Mouse (Mus musculus) forebrain, embryonic 11.5 days (tissue): ENCODE results near the gene Sox1. TPM values are rescaled to one million over a fixed set of nuclear protein-coding genes. Genes with fewer than 3 reads are reported as not detected.

Experiments
- ATAC-seq: fragments of 200-750 bp; cut with Nextera tagmentation; replicated peaks from 2 replicates; pipeline ENCODE4 v1.8.0; 2017; ENCODE audit warnings: moderate TSS enrichment; ENCODE audit not compliant: low FRiP score
- DNase-seq: peaks from one replicate; pipeline ENCODE4 v3.0.0-alpha.2; 2017; ENCODE audit warnings: low spot score
- H3K27ac ChIP-seq: fragments of 300-500 bp; sonication (generic); 2 replicates; pipeline ENCODE4 v1.5.1; 2014; ENCODE audit warnings: low read depth, low read length
- H3K27me3 ChIP-seq: fragments of 300-500 bp; sonication (generic); 2 replicates; pipeline ENCODE4 v1.6.1; 2014; ENCODE audit warnings: mild to moderate bottlenecking, low read length, mixed read lengths; ENCODE audit not compliant: control insufficient read depth, insufficient read depth
- H3K36me3 ChIP-seq: fragments of 300-500 bp; sonication (generic); 2 replicates; pipeline ENCODE4 v1.6.1; 2014; ENCODE audit warnings: mild to moderate bottlenecking, low read length, moderate library complexity, mixed read lengths; ENCODE audit not compliant: control insufficient read depth, insufficient read depth
- H3K4me1 ChIP-seq: fragments of 300-500 bp; sonication (generic); replicated peaks from 2 replicates; pipeline ENCODE4 v1.6.1; 2014; ENCODE audit warnings: low read length, mixed read lengths; ENCODE audit not compliant: control insufficient read depth, insufficient read depth
- H3K4me2 ChIP-seq: fragments of 300-500 bp; sonication (generic); 2 replicates; pipeline ENCODE4 v1.6.1; 2014; ENCODE audit warnings: low read depth, mild to moderate bottlenecking, low read length, moderate library complexity, mixed read lengths; ENCODE audit not compliant: severe bottlenecking
- H3K4me3 ChIP-seq: fragments of 300-500 bp; sonication (generic); 2 replicates; pipeline ENCODE4 v1.5.1; 2014; ENCODE audit warnings: low read depth, low read length
- H3K9ac ChIP-seq: fragments of 300-500 bp; sonication (generic); 2 replicates; pipeline ENCODE4 v1.6.1; 2014; ENCODE audit warnings: low read length
- H3K9me3 ChIP-seq: fragments of 300-500 bp; sonication (generic); 2 replicates; pipeline ENCODE4 v1.6.1; 2016; ENCODE audit warnings: low read length, mixed read lengths; ENCODE audit not compliant: control insufficient read depth
- WGBS: fragments of 180-500 bp; shearing (Covaris S2); extraction: QIAGEN DNeasy Blood & Tissue Kit; methylation state at CpG from one replicate; pipeline ENCODE4 v1.1.7; 2014; 5-methylcytosine and 5-hydroxymethylcytosine counted together
- polyA plus RNA-seq: library from polyadenylated mRNA; unstranded; fragments of >200 nt; fragmentation: Nextera tagmentation; extraction: Ambion mirVana; gene quantifications from 2 replicates; pipeline ENCODE4 v1.2.1, GENCODE M21; 2014

Gene Sox1
- polyA plus RNA-seq, 1 experiment from 2014 or later, result 11.3 TPM

DNA sequence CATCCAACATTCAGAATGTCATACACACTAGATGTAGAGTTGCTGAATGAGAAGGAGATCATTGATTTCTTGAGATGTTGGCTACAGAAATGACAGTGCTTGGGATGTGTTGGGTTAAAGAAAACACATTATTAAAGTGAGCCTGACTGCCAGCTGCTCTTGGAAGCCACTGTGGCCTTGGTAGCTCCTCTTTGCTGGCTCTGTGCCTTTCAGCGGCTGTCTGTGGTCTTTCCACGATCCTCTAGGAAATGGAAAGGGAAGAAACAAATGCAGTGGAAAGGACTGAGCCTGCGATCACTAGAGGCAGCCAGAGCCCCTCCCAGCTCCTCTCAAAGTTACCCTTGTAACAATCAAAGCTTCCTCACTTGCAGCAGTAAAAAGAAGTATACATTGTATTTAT is 39.7 kb downstream of the Sox1 start:
- 70% methylated on average over 3 of the region's 3 CpGs for WGBS
- Histone ChIP-seq H3K9me3 (no peaks in the 10 kb centered on the region), H3K4me1 (peaks cover 20% of the 10 kb centered on the region), H3K4me2 (no peak overlapping the region), H3K27ac (peak overlapping the region; percentile 31; the same call in 1 of the 2 replicates), H3K27me3 (peaks cover 5% of the 10 kb centered on the region; the same call in 1 of the 2 replicates), H3K4me3 (no peak overlapping the region), H3K9ac (no peak overlapping the region), H3K36me3 (no peaks in the 10 kb centered on the region)
- DNase-seq (no peak), ATAC-seq (no peak)

- no peak overlapping the region for H3K9ac ChIP-seq
- DNase-seq (no peak), ATAC-seq (no peak)
- WGBS, result 96% methylated on average over 6 of the region's 6 CpGs
- H3K27me3 ChIP-seq, result no peaks in the 10 kb centered on the region; the same call in 1 of the 2 replicates
- H3K9me3 ChIP-seq, result no peaks in the 10 kb centered on the region
- no peak overlapping the region for H3K27ac ChIP-seq
- no peaks in the 10 kb centered on the region for H3K36me3 ChIP-seq
- peaks cover 5% of the 10 kb centered on the region; the same call in 1 of the 2 replicates for H3K4me1 ChIP-seq
- no peak overlapping the region for H3K4me3 ChIP-seq
- no peak overlapping the region for H3K4me2 ChIP-seq
Measured at GRCm38 (mm10) chr8:12438021-12438420, 42.9 kb downstream of the Sox1 start.

DNA sequence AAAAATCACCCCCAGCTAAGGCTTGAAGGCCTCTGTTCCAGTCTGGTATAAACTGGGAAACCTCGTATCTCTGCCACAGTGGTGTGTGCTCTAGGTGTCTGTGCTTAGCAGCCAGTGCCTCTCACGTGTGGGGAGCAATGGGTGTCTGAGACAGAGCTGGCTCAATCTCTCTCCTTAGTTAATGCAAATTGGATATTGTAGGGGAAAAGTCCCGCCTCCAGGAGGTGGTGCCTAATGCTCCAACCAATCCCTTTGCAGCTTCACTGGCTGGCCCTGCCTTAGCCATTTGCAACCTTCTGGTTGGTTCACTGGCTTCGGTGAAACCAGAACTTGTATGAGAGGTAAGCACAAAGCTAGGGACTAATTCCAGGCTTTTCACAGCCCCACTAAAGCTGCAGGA is 43.9 kb downstream of the Sox1 start:
- H3K9ac ChIP-seq, result no peak overlapping the region
- peak; percentile 64 for DNase-seq
- H3K27ac ChIP-seq, result no peak overlapping the region; the same call in 1 of the 2 replicates
- no peaks in the 10 kb centered on the region for H3K36me3 ChIP-seq
- ATAC-seq, result peak; percentile 58
- peaks cover 5% of the 10 kb centered on the region; the same call in 1 of the 2 replicates for H3K4me1 ChIP-seq
- H3K4me3 ChIP-seq, result no peak overlapping the region
- 38% methylated on average over 4 of the region's 4 CpGs for WGBS
- H3K27me3 ChIP-seq, result no peaks in the 10 kb centered on the region
- H3K9me3 ChIP-seq, result no peaks in the 10 kb centered on the region
- H3K4me2 ChIP-seq, result no peak overlapping the region

DNA sequence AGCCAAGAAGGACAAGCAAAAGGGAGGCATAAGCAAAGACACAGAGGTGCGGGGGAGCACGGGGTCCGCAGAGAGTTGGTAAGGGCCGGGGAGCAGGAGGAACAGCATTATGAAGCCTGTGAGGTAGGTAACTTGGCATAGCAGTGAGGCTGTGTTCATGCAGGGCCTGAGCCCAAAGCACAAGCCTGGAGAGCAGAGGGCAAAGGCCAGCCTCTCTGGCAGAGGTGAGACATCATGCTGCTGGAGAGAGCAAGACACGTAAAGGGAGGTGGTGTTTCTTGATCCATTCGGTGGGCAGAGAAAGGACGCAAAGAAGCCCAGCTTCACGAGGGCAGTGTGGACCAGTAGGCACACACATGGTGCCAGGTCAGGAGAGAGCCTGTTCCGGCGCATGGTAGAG is 44.8 kb downstream of the Sox1 start:
- ATAC-seq, result no peak
- no peak overlapping the region for H3K27ac ChIP-seq

GRCm38 (mm10) chr8:12440997-12441396 is 45.9 kb downstream of the Sox1 start:
- H3K36me3 ChIP-seq, result no peaks in the 10 kb centered on the region
- ATAC-seq, result no peak
- no peak overlapping the region for H3K9ac ChIP-seq
- no peak overlapping the region for H3K4me3 ChIP-seq
- no peak overlapping the region for H3K27ac ChIP-seq
- no peak overlapping the region for H3K4me2 ChIP-seq
- peaks cover 6% of the 10 kb centered on the region for H3K4me1 ChIP-seq
- DNase-seq, result no peak
- WGBS, result 94% methylated on average over 4 of the region's 4 CpGs
- H3K27me3 ChIP-seq, result peaks cover 2% of the 10 kb centered on the region; the same call in 1 of the 2 replicates
- H3K9me3 ChIP-seq, result no peaks in the 10 kb centered on the region

More for the DNA sequence above, 44.8 kb downstream of the Sox1 start:
- Histone ChIP-seq H3K9me3 (no peaks in the 10 kb centered on the region), H3K4me2 (no peak overlapping the region), H3K4me1 (peaks cover 3% of the 10 kb centered on the region; the same call in 1 of the 2 replicates), H3K36me3 (no peaks in the 10 kb centered on the region), H3K27me3 (no peaks in the 10 kb centered on the region), H3K4me3 (no peak overlapping the region), H3K9ac (no peak overlapping the region)
- 93% methylated on average over 10 of the region's 10 CpGs for WGBS
- DNase-seq, result no peak

GRCm38 (mm10) chr8:12445258-12445657 is 50.2 kb downstream of the Sox1 start:
- DNase-seq (no peak), ATAC-seq (no peak)
- H3K9me3 ChIP-seq, result no peaks in the 10 kb centered on the region; the same call in 1 of the 2 replicates
- no peak overlapping the region for H3K4me2 ChIP-seq
- 67% methylated on average over 2 of the region's 2 CpGs for WGBS
- H3K9ac ChIP-seq, result no peak overlapping the region
- peaks cover 5% of the 10 kb centered on the region; the same call in 1 of the 2 replicates for H3K27me3 ChIP-seq
- no peaks in the 10 kb centered on the region for H3K36me3 ChIP-seq
- no peak overlapping the region for H3K4me3 ChIP-seq
- H3K27ac ChIP-seq, result no peak overlapping the region
- peaks cover 10% of the 10 kb centered on the region for H3K4me1 ChIP-seq

DNA sequence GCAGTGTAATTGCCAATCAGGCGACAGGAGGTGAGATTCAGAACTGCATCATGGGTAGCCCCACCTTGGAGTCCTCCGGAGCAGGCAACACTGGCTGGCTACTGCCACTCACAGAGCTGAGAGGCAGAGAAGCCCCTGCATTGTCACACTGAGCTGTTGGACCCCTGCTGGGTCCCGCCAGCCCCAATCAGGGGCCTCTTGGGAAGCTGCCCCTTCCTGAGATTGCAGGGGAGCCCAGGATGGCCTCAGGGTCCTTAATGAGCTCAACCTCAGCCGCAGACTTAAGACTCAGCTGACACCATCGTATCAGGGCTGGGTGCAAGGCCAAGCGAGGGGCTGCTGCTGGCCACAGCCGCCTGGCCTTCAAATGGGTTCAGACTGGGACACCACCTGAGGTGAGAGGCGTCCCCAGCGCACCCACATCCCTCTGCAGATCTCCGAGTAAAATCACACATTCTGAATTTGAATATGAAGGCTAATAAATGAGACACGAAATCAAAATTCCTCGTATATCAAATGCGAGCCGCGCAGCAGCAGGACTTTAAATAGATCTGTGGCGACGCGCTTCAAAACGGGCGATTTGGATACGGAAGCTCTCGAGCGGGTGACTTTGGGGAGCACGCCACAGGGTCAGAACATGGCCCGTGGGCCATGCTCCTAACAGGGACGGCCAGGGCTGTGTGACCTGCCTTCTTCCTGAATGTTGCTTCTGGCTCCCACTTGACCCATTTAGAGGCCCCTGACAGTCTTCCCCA is 51.0 kb downstream of the Sox1 start:
- peak overlapping the region; percentile 7; the same call in 1 of the 2 replicates for H3K4me3 ChIP-seq

More for the DNA sequence above, 51.0 kb downstream of the Sox1 start:
- no peaks in the 10 kb centered on the region for H3K36me3 ChIP-seq
- DNase-seq (peak; percentile 60), ATAC-seq (peak; percentile 74)
- H3K9me3 ChIP-seq, result no peaks in the 10 kb centered on the region; the same call in 1 of the 2 replicates
- H3K27me3 ChIP-seq, result peaks cover 5% of the 10 kb centered on the region; the same call in 1 of the 2 replicates
- 2% methylated on average over 26 of the region's 26 CpGs for WGBS
- H3K4me2 ChIP-seq, result peak overlapping the region; percentile 44
- peak overlapping the region; percentile 39; the same call in 1 of the 2 replicates for H3K9ac ChIP-seq
- 0 out of 2 replicates have a peak overlapping the region, but pooled peaks have one; percentile 12 for H3K27ac ChIP-seq
- peaks cover 10% of the 10 kb centered on the region for H3K4me1 ChIP-seq
